Mouse (Mus musculus) spleen, adult 2 months (tissue): ENCODE results near the gene Gstt1.

Experiments used
- CTCF ChIP-seq: fragments of 200-500 bp; IDR thresholded peaks from 2 replicates; pipeline ENCODE4 v1.5.1; 2011; ENCODE audit warnings: mild to moderate bottlenecking, inconsistent platforms; ENCODE audit not compliant: insufficient read depth, insufficient read length, insufficient replicate concordance; ENCODE audit errors: extremely low read depth
- POLR2A ChIP-seq: fragments of 200-500 bp; IDR thresholded peaks from 2 replicates; pipeline ENCODE4 v1.6.1; 2011; ENCODE audit warnings: low read depth, low read length, inconsistent platforms

GRCm38 (mm10) chr10:75740866-75741265, 57.5 kb downstream of the Gstt1 start:
- TF ChIP-seq CTCF (no peak), POLR2A (no peak)
